Mouse (Mus musculus): ENCODE data around the gene Tmem82.

Tmem82 gene

DNA sequence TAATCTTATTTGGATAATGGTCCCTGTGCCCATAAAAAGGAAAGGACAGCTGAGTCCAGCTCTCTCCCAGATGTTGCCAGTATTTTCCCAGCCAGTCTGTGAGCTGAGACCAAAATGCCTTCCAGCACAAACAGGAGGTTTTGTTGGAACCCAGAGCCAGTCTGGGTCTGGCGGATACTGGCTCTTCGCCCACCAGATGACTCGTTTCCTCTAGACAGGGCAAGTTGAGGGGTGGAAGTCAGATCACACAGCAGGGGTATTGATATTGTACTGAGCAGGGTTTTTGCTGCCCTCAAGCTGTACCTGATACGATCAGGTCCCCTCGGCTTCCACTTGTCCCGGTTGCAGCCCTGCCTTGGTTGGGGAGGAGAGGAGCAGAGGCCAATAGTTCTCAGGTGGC, 8.9 kb downstream of the Tmem82 start:
- peak; percentile 65 for DNase-seq

DNA sequence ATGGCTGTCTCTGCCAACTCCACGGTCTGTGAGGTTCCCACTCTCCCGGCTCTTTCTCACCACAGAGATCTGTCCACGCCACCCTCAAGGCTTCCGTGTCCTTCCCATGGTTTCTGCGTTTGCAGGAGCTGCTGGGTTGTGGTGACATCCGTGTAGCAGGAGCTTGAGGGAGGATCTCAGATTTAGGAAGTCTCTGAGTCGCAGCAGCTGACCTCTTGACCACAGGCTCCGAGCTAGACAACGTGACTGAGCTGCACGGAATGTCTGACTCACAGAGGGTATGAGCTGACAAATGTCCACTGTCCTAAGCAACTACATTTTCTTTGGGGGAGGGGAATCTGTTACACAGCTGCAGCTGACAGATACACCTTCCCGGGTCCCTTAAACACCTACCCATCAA, 12.6 kb downstream of the Tmem82 start, which contains the start of gene Fblim1:
Fblim1 (minus strand) TSS at position 236 of the 400 bp plus-strand sequence.
- peak; percentile 53 for DNase-seq

DNA sequence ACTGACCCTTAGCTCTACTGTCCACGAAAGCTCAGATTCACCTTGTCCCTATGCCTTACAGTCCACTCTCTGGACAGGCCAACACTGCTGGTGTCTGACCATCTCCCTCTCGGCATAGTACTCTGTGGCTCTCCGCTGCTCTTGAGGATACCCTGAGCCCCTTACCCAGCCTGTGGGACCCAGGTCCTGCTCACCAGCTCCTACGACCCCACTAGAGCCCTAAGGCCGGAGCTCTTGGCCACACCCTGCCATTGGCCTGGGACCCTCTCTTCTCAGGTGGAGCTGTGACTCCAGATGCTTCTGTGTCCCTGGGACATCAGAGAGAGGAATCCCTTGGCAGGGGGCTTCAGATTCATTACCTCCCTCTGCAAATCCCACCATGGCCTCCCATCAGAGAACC, 13.0 kb downstream of the Tmem82 start:
- no peak for DNase-seq

DNA sequence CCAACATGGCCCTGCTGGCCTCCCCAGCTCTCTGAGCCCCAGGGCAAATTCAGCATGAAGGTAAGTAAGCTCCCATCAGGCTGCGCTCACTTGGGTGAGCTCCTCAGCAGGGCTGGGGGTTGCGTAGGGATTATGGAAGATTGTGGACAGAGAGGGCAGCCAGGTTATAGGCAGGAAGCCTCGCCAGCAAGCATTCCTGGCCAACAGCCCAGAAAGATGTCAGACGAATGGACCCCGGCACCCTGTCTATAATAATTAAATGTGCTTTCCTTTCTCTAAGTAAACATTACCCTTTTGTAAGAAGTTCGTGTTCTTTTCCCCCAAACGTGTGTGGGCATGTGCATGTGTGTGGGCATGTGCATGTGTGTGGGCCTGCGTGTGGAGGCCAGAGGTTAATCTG, 13.9 kb downstream of the Tmem82 start:
- peak; percentile 85 for DNase-seq

DNA sequence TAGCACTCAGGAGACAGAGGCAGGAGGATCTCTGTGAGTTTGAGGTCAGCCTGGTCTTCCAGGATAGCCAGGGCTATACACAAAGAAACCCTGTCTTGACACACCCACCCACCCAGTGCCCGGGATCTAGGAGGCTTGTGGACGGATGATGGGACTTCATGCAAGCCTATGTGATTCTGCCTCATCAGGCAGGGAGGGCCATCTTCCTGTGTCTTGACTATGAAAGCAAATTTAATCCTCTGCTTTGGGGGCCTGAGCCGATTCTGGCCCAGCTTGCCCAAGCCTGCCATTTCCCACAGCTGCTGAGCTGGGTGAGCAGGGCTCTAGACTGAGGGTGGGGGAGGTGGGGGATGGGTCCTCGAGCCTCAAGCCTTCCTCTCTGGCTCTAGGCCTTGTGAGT, 14.5 kb downstream of the Tmem82 start:
- DNase-seq = no peak

DNA sequence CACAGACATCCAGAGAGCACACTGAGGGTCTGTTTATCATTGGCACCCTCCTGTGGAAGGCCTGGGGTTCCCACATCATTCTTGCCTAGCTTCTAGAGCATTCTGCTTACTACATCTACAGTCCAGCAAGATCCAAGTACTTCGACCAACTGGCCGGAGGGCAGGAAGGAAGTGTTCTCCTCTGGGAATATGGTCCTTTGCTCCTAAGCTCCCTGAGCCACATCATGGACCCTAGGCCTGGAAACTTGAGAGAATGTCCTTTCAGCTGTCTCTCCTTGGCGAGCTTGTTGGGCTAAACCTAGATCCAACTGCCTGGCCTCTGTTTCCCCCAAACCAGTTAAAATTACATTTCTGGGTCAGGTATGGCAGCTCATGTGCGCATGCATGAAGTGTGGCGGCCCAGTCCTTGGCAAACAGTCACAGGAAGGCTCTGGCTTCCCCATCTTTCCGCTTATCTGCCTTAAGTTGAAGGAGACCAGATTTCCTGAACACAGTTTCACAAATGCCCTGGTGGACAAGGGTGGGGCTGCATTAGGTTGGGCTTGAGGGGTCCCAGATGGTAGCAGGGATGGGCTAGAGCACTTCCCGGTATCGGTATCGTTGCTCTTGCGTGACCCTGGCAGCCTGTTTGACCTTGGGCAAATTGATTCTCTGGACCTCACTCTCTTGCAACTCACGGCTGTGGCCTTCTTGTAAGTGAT, 15.8 kb downstream of the Tmem82 start:
- DNase-seq = peak; percentile 43

DNA sequence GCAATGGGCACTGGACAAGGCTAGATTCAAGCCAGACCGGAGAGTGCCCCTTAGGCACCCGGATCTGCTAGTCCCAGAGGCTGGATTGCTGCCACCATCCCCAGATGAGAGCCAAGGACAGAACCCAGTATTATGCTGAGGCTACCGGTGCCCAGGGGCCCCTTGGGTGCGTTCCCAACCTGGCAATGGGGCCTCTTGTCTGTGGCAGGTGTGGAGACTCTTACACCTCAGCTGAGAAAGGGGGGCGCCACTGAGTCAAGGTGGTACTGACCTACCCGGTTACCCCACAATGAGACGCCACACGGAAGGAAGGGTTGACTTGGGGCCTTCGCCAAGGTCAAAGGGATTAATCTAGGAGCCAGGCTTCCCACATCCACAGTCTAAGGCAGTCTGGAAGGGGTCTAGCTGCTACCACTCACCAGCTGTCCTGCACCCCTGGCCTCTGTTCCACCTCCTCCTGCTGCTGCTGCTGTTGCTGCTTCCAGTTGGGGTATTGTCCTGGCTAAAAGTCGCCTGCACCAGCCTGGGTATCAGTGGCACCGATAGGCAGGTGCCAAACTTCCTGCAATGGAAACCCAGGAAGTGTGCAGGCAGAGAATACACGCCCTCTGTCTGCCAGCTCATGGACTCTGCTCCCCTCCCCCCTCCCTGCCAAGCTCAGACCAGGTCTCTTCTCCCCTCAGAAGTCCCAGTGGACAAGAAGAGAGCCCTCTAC, 17.1 kb downstream of the Tmem82 start:
- DNase-seq = no peak

DNA sequence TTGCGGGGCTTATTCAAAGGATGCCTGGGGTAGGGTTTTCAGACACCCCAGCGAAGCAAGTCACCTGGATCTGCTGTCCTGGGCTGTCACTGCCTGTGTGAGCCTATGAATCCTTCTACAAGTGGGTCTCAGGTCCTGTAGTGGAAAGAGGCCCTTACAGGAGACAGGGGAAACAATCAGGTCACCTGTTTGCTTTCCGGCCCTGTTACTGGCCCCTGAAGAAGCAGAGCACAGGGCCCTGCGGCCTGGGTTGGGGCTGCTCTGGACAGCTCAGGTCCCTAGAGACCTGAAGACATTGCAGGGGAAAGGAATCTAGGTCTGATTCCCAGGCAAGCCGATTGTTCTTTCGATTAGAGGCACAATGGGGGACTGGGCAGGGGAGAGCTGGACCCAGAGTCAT, 18.1 kb downstream of the Tmem82 start:
- no peak for DNase-seq

DNA sequence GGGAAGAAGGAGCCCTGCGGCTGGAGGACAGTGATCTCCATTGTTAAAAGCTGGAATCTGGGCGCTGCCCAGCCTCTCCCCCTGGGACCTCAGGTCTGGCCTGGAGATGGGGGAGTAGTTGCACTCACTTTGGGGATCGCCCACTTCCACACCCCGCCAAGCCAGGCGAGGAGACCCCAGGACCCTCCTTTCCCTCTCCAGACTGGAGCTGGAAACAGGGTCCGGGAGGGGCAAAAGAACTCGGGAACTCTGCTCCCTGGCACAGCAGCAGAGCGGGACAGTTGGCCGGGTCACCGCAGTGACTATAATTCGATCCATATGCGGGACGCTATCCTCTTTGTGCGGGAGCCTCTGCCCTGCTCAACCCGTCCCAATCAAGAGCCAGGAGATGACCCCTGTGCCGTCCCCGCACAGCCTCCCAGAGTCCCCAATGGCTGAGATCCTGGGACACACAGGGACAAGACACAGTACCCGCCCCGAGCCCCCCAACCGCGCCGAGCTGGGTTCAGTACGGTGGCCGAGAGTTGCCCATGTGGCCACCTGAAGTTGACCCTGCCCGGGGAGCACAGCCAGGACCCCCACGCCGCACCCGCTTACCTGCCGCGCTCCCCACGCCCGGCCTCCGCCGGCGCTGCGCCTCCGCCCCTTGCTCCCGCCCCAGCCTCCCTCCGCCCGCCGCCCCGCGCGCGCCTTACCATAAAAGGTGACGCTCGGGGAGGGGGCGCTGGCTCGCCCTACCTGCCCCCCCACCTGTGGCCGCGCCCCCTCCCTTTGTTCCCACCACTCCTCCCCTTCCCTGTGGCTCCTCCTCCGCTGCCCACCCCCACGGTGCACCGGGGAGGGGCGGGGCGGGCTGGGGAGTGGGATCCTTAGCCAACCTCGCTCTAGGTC, 18.9 kb downstream of the Tmem82 start:
- peak; percentile 44 for DNase-seq

DNA sequence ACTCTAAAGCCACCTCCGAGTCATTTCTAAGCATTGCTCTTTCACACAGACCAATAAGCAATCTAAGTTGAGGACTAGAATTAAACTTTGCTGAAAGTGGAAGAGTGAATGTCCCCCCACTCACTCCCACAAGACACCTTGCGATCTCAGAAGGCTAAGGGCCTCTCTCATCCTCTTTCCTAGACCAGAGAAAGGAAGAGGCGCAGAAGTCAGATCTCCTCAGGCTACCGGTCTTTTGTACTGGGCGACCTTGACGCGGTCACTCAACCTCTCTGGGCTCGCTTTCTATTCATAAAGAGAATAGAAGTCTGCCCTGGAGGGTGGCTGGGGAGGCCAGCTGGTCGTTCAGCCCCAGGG, 19.6 kb downstream of the Tmem82 start:
- no peak for DNase-seq

DNA sequence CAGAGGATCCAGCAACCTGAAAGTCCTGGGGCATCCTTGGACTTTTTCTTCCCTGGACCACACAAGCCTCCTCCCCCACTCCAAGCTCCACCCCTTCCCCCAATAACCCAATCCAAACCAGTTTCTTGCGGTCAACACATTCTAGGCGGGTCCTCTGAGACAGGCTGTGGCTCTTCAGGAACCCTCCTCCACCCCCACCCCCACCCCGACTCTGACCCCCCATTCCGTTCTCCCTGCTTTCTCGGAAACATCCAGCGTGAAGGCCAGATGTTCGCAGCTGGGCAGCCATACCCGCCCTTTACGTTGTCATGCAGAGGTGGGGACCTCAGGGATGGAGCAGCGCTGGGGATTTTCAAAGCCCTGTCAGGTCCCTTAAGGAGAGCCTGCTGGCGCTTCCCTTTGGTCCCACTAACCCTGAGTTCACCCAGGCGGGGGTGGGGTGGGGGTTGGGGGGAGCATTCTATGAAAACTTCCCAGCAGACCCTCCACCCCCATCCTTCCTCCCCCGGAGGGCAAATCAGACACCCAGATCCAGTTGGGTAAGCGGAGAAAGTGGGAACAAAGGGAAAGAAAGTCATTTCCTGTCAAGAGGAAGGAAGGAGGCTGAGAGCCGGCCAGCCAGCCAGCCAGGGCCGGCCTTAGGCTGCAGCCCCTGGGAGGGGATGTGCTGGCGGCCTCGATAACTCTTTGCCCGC, 20.1 kb downstream of the Tmem82 start:
- peak; percentile 91 for DNase-seq

DNA sequence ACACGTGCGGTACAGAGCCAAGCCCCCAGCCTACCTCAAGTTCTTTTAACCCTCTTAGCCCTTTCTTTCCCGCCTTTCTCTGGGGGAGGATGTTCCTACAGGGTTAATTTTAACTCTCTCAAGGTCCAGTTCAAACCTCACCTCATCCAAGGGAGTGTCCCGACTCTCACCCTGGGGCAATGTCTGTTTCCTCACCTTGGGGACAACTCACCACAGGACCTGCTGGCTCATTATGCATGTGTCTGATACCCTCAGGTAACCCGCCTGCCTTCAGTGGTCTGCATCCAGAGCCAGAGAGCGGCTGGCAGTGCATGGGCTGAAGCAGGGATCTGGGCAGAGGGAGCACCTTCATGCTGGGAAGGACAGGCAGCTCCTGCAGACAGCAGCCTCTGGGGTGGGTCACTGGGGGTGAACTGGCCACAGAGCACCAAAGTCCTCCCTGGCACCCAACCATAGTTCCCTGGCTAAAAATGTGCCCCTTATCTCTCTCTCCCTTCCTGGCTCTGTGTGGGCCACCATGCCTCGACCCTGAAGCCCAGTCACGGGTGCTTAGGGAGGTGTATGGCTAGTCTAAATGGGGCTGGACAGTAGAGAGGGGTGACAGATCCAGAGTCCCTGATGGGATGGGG, 21.6 kb downstream of the Tmem82 start:
- DNase-seq = no peak

DNA sequence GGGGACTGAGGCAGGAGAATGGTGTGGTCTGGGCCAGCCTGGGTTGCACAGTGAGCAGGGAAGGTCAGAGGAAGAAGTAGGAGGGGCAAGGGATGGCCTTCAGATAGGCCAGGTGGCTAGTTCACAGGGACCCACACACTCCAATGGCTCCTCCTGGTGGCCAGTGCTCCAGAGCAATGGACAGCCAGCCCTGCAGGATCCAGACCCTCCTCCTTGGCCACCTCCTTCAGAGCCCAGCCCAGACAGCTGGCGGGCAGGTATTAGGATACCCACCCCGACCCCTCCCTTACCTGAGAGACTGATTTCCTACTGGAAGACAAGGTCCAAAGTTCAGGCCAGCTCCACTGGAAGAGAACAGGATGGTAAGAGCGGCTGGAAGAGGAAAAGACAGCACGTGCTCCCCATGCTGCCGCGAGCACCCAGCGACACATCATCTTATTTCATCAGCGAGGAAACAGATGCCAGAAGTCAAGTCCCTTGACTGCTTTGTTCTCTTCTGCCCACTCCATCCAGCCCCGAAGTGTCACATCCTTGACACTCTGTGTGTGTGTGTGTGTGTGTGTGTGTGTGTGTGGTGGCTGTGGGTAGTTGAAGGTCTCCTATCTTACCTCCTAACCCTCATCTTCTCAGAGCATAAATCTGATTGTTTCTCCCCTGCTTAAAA, 22.7 kb downstream of the Tmem82 start:
- DNase-seq = peak; percentile 61

DNA sequence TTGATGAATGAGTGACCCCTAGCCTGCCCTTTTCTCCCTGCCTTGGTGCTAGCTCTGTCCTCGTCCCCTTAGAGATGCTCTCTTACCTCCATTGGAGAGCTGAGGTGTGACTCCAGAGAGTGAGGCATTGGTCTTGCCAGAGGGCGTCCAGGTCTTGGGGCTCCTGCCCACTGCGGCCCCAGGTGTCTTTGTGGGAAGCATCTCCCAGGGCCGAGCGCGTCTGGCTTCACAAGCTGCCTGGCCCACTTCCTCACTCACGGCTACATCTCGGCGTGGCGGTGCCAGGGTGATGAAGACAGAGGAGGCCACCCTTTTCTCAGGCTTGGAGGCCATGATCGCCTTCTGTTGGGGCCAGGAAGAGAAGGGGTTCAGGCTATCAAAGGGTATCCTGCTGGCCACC, 23.3 kb downstream of the Tmem82 start:
- no peak for DNase-seq

DNA sequence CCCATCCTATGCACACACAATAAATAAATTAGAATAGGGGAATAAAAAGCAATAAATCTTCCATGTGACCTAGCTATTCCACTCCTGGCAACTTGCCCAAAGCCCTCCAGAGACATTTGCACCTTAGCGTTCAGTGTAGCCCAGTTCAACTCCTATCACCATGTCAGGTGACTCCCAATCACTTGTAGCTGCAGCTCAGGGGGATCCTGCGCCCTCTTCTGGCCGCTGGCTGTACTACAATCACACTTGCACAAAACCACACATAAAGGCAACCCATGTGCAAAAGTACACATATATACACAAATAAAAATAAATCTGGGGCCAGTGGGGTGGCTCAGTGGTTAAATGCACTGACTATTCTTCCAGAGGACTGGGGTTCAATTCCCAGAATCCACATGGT, 26.9 kb downstream of the Tmem82 start:
- peak; percentile 44 for DNase-seq

DNA sequence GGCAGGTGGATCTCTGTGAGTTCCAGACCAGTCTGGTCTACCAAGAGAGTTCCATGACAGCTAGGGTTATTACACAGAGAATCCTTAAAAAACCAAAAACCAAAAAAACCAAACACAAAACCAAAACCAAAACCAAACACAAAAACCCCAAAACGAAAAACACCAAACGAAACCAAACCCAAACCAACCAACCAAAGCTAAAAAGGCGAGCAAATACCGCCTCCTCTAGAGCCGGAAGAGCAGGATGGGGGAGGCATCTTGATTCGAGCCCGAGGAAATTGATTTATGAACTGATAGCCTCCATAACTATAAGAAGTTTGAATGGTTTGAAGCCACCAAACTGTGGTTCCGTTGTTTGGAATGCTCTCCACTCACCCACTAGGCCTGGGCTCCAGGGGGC, 34.5 kb downstream of the Tmem82 start:
- no peak for DNase-seq

DNA sequence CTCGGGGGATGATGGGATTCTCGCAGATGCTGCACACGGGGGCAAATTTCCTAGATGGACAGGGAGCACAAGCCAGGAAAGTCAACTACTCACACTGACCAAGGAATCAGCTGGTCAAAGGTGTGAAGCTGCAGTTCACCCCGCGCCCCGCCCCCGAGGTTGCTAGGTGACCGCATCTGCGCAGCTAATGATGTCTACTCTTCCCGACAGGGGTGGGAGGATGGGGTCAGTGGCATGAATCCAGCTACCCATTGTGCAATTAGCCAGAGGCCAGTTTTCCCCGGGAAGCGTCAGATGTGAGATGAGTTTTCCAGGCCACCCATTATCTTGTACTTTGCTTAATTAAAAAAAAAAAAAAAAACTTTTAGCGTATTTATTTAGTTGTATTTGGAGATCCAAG, 37.4 kb downstream of the Tmem82 start:
- no peak for DNase-seq

DNA sequence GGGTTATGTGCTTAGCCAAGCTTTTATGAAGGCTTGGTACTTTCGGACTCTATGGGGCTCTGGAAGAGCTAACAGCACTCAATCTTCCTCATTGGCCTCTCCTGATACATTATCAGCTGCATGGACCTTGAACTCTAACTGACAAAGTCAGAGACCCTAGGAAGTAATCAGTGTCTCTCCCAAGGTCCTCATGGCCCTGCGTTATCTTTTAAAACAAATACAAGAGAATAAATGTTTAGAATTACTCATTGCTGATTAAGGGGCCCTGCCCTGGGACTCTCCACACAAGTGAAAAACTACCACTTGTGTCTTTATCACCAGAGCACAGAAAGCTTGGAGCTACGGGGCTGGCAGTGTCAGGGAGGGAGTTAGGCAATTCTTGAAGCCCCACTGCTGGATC, 39.6 kb downstream of the Tmem82 start:
- no peak for DNase-seq

DNA sequence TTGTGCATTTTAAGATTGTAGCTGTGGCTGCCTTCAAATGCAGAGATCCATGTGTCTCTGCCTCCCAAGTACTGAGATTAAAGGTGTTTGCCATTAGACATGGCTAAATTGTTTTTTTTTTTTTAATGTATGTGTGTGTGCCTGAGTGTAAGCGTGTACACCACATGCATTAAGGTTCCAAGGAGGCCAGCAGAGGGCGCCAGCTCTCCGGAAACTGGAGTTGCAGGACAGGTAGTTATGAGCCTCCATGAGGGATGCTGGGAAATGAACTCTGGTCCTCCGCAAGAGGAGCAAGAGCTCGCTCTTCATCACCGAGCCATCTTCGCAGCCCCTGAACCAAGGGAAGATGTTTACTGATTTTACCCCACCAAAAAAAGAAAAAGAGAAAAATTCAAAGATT, 41.6 kb downstream of the Tmem82 start:
- no peak for DNase-seq

DNA sequence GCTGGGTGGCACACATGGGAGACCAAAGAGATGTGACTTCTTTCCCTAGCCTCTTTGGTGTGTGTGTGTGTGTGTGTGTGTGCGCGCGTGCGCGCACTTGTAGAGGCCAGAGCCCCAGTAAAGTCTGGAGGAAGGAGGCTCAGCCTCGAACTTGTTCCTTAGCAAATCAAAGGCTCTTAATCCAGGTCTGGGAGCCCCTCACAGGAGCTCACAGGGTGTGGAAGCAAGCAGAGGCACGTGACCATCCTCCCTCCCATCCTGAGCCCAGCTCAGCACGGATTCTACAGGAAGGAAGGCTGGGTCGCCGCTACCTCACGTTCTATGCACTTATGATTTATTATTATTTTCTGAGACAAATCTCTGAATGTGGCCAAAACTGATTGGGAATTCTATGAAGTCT, 42.0 kb downstream of the Tmem82 start:
- DNase-seq = no peak

DNA sequence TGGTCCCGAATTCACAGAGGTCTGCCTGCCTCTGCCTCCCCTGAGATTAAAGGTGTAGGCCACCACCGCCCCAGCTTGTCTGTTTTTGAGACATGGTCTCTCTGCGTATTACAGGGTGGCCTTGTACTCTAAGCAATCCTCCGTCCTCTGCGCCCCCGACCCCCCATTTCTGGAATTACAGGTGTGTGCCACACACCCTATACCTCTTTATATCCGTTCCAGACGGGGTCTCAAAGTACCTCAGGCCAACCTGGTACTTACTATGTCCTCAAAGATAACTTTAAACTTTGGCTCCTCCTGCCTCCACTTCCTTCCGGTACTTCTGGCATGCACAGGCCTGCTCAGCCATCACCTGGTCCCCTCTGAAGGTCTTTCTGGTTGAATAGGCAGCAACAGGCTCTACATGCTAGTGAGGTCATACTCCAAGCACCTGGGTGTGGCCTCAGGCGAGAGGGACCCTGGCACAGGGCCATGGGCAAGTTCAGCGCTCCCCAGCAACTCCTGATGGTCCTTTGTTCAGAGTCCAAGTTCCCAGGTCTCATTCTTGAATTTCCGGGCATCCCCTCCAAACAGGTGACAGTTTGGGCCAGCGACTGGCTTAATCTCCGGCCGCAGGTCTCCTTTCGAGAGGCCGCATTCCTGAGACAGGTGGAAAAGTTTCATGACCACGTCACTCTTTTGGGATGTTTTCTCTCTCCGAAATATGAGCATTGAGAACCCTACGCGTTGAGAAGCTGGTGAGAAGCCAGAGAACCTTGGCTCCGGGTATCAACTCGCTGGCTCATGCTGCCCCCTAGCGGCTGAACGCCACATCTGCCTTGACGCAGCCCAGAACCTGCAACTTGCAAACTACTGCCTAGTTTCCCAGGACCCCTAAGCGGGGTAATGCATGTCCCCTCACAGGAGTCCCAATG, 43.4 kb downstream of the Tmem82 start:
- DNase-seq = peak; percentile 92

Measured in lung, postnatal 10 days (tissue).